Mouse (Mus musculus): ENCODE measurements around the gene Ccdc141. TPM values are rescaled to one million over a fixed set of nuclear protein-coding genes. Genes with fewer than 3 reads are reported as not detected.

Ccdc141 gene
- polyA plus RNA-seq, 1 experiment = 12.8 TPM

DNA sequence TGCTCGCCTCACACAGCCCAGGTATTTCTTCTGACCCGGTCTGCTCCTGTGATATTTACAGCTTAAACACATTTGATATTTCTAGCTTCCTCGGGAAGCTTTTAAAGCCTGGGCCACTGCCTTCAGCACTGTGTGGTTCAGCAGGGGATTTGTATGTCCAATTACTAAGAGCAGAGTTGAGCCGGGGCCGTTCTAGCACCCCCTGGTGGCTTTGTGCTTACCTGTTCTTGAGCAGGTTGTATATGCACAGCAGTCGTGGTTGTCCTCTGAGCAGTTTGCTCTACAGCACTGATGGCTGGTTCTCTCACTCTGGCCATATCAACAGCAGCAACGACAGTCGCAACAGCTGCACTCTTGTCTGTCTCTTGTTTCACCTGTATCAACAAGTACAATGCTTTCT lies 201.5 kb downstream of the Ccdc141 start:
- H3K4me1 ChIP-seq (ENCODE audit: control insufficient read depth, insufficient read depth, low read length) = no peaks in the 10 kb centered on the region
- no peak overlapping the region for H3K27ac ChIP-seq (ENCODE audit: insufficient read depth, low read depth, low read length)
- DNase-seq = peak; percentile 79
- H3K4me3 ChIP-seq (ENCODE audit: insufficient read depth, low read depth, low read length) = no peak overlapping the region
- TF ChIP-seq CTCF (conservative IDR thresholded peaks at IDR 0.05; ENCODE audit: insufficient read depth, insufficient read length, low read depth, low read length) (peak; percentile 73), POLR2A (IDR thresholded peaks at IDR 0.05; ENCODE audit: low read depth, low read length) (no peak)
- no peaks in the 10 kb centered on the region for H3K36me3 ChIP-seq (ENCODE audit: control insufficient read depth, insufficient read depth, low read length)
- no peaks in the 10 kb centered on the region for H3K27me3 ChIP-seq (replicated peaks; ENCODE audit: control insufficient read depth, insufficient read depth, low read length)
- 19% methylated on average over 8 of the region's 8 CpGs for WGBS

GRCm38 (mm10) chr2:76966582-76966981 lies 203.9 kb downstream of the Ccdc141 start:
- DNase-seq = no peak
- no peaks in the 10 kb centered on the region for H3K4me1 ChIP-seq (ENCODE audit: control insufficient read depth, insufficient read depth, low read length)
- no peaks in the 10 kb centered on the region for H3K27me3 ChIP-seq (replicated peaks; ENCODE audit: control insufficient read depth, insufficient read depth, low read length)
- no peak for TF ChIP-seq CTCF (conservative IDR thresholded peaks at IDR 0.05; ENCODE audit: insufficient read depth, insufficient read length, low read depth, low read length)
- no peak for TF ChIP-seq POLR2A (IDR thresholded peaks at IDR 0.05; ENCODE audit: low read depth, low read length)
- 86% methylated on average over 6 of the region's 6 CpGs for WGBS
- H3K4me3 ChIP-seq (ENCODE audit: insufficient read depth, low read depth, low read length) = no peak overlapping the region
- no peak overlapping the region for H3K27ac ChIP-seq (ENCODE audit: insufficient read depth, low read depth, low read length)
- H3K36me3 ChIP-seq (ENCODE audit: control insufficient read depth, insufficient read depth, low read length) = no peaks in the 10 kb centered on the region

GRCm38 (mm10) chr2:76966013-76966412 lies 204.4 kb downstream of the Ccdc141 start:
- Histone ChIP-seq H3K27ac (ENCODE audit: insufficient read depth, low read depth, low read length) (no peak overlapping the region), H3K36me3 (ENCODE audit: control insufficient read depth, insufficient read depth, low read length) (no peaks in the 10 kb centered on the region), H3K4me1 (ENCODE audit: control insufficient read depth, insufficient read depth, low read length) (no peaks in the 10 kb centered on the region), H3K4me3 (ENCODE audit: insufficient read depth, low read depth, low read length) (no peak overlapping the region), H3K27me3 (replicated peaks; ENCODE audit: control insufficient read depth, insufficient read depth, low read length) (no peaks in the 10 kb centered on the region)
- WGBS = 57% methylated on average over 2 of the region's 2 CpGs
- no peak for TF ChIP-seq CTCF (conservative IDR thresholded peaks at IDR 0.05; ENCODE audit: insufficient read depth, insufficient read length, low read depth, low read length)
- no peak for TF ChIP-seq POLR2A (IDR thresholded peaks at IDR 0.05; ENCODE audit: low read depth, low read length)
- DNase-seq = no peak

GRCm38 (mm10) chr2:76965542-76965941 lies 204.9 kb downstream of the Ccdc141 start:
- DNase-seq = no peak
- no peak overlapping the region for H3K27ac ChIP-seq (ENCODE audit: insufficient read depth, low read depth, low read length)
- H3K4me1 ChIP-seq (ENCODE audit: control insufficient read depth, insufficient read depth, low read length) = no peaks in the 10 kb centered on the region
- H3K36me3 ChIP-seq (ENCODE audit: control insufficient read depth, insufficient read depth, low read length) = no peaks in the 10 kb centered on the region
- 54% methylated on average over 7 of the region's 7 CpGs for WGBS
- no peak overlapping the region for H3K4me3 ChIP-seq (ENCODE audit: insufficient read depth, low read depth, low read length)
- no peak for TF ChIP-seq POLR2A (IDR thresholded peaks at IDR 0.05; ENCODE audit: low read depth, low read length)
- TF ChIP-seq CTCF (conservative IDR thresholded peaks at IDR 0.05; ENCODE audit: insufficient read depth, insufficient read length, low read depth, low read length) = no peak
- H3K27me3 ChIP-seq (replicated peaks; ENCODE audit: control insufficient read depth, insufficient read depth, low read length) = no peaks in the 10 kb centered on the region

- WGBS = 64% methylated on average over 6 of the region's 6 CpGs
- Histone ChIP-seq H3K36me3 (ENCODE audit: control insufficient read depth, insufficient read depth, low read length) (no peaks in the 10 kb centered on the region), H3K27ac (ENCODE audit: insufficient read depth, low read depth, low read length) (no peak overlapping the region), H3K4me1 (ENCODE audit: control insufficient read depth, insufficient read depth, low read length) (no peaks in the 10 kb centered on the region), H3K27me3 (replicated peaks; ENCODE audit: control insufficient read depth, insufficient read depth, low read length) (no peaks in the 10 kb centered on the region), H3K4me3 (ENCODE audit: insufficient read depth, low read depth, low read length) (no peak overlapping the region)
- DNase-seq = peak; percentile 3
- TF ChIP-seq POLR2A (IDR thresholded peaks at IDR 0.05; ENCODE audit: low read depth, low read length) (no peak), CTCF (conservative IDR thresholded peaks at IDR 0.05; ENCODE audit: insufficient read depth, insufficient read length, low read depth, low read length) (no peak)
These were observed 208.4 kb downstream of the Ccdc141 start for GRCm38 (mm10) chr2:76962045-76962432.

- no peaks in the 10 kb centered on the region for H3K36me3 ChIP-seq (ENCODE audit: control insufficient read depth, insufficient read depth, low read length)
- no peak overlapping the region for H3K4me3 ChIP-seq (ENCODE audit: insufficient read depth, low read depth, low read length)
- no peak for DNase-seq
- no peak for TF ChIP-seq CTCF (conservative IDR thresholded peaks at IDR 0.05; ENCODE audit: insufficient read depth, insufficient read length, low read depth, low read length)
- TF ChIP-seq POLR2A (IDR thresholded peaks at IDR 0.05; ENCODE audit: low read depth, low read length) = no peak
- WGBS = 89% methylated on average over 10 of the region's 10 CpGs
- H3K27me3 ChIP-seq (replicated peaks; ENCODE audit: control insufficient read depth, insufficient read depth, low read length) = no peaks in the 10 kb centered on the region
- no peak overlapping the region for H3K27ac ChIP-seq (ENCODE audit: insufficient read depth, low read depth, low read length)
- H3K4me1 ChIP-seq (ENCODE audit: control insufficient read depth, insufficient read depth, low read length) = no peaks in the 10 kb centered on the region
These were observed 208.9 kb downstream of the Ccdc141 start for GRCm38 (mm10) chr2:76961420-76962044.

Other genes starting within 250 kb of the Ccdc141 start
- 0.07 and 1.2 TPM in 2 replicates for gene Ttn, start 188.1 kb downstream of the Ccdc141 start, polyA plus RNA-seq (2012; rRNA removed)
- 35.6 and 38.4 TPM in 2 replicates for gene Sestd1, start 110.0 kb upstream of the Ccdc141 start, polyA plus RNA-seq (2012; rRNA removed)

Data from kidney, adult 2 months (tissue).